Mouse (Mus musculus) midbrain, embryonic 16.5 days (tissue): Measurements from ENCODE around the gene Otulinl. TPM values are rescaled to one million over a fixed set of nuclear protein-coding genes. Genes with fewer than 3 reads are reported as not detected.

Experiments used
- ATAC-seq: fragments of 200-750 bp; cut with Nextera tagmentation; 2 replicates; pipeline ENCODE4 v1.8.0; 2017; ENCODE audit warnings: moderate TSS enrichment
- H3K27ac ChIP-seq: fragments of 300-500 bp; sonication (generic); 2 replicates; pipeline ENCODE4 v1.5.1; 2014; ENCODE audit warnings: mild to moderate bottlenecking, low read length, mixed read lengths
- H3K27me3 ChIP-seq: fragments of 300-500 bp; sonication (generic); 2 replicates; pipeline ENCODE4 v1.6.1; 2014; ENCODE audit warnings: low read depth, low read length, mixed read lengths; ENCODE audit not compliant: control insufficient read depth, insufficient read depth
- H3K36me3 ChIP-seq: fragments of 300-500 bp; sonication (generic); 2 replicates; pipeline ENCODE4 v1.6.1; 2014; ENCODE audit warnings: mild to moderate bottlenecking, low read length, moderate library complexity, mixed read lengths; ENCODE audit not compliant: control insufficient read depth, insufficient read depth
- H3K4me1 ChIP-seq: fragments of 300-500 bp; sonication (generic); 2 replicates; pipeline ENCODE4 v1.6.1; 2014; ENCODE audit warnings: mild to moderate bottlenecking, low read length, mixed read lengths; ENCODE audit not compliant: control insufficient read depth, insufficient read depth
- H3K4me2 ChIP-seq: fragments of 300-500 bp; sonication (generic); 2 replicates; pipeline ENCODE4 v1.6.1; 2014; ENCODE audit warnings: mild to moderate bottlenecking, low read length, mixed read lengths
- H3K4me3 ChIP-seq: fragments of 300-500 bp; sonication (generic); 2 replicates; pipeline ENCODE4 v1.5.1; 2014; ENCODE audit warnings: low read depth, mild to moderate bottlenecking, low read length, moderate library complexity, mixed read lengths
- H3K9ac ChIP-seq: fragments of 300-500 bp; sonication (generic); 2 replicates; pipeline ENCODE4 v1.6.1; 2014; ENCODE audit warnings: low read depth, low read length, mixed read lengths
- H3K9me3 ChIP-seq: fragments of 300-500 bp; sonication (generic); replicated peaks from 2 replicates; pipeline ENCODE4 v1.6.1; 2014; ENCODE audit warnings: mild to moderate bottlenecking, low read length, mixed read lengths; ENCODE audit not compliant: control insufficient read depth, poor library complexity, severe bottlenecking
- WGBS: fragments of 180-500 bp; shearing (Covaris S2); extraction: QIAGEN DNeasy Blood & Tissue Kit; methylation state at CpG from one replicate; pipeline ENCODE4 v1.1.7; 2014; 5-methylcytosine and 5-hydroxymethylcytosine counted together
- polyA plus RNA-seq: library from polyadenylated mRNA; unstranded; fragments of >200 nt; fragmentation: Nextera tagmentation; extraction: Ambion mirVana; gene quantifications from 2 replicates; pipeline ENCODE4 v1.2.1, GENCODE M21; 2015

Gene Otulinl
- polyA plus RNA-seq, 1 experiment from 2014 or later: 14.6 TPM

GRCm38 (mm10) chr15:27688041-27688651 is 6.8 kb upstream of the Otulinl start:
- ATAC-seq: no peak
- WGBS: 83% methylated on average over 9 of the region's 9 CpGs

GRCm38 (mm10) chr15:27684813-27685212 is 3.4 kb upstream of the Otulinl start:
- 88% methylated on average over 7 of the region's 7 CpGs for WGBS
- no peak for ATAC-seq

More at GRCm38 (mm10) chr15:27688041-27688651, 6.8 kb upstream of the Otulinl start:
- Histone ChIP-seq H3K36me3 (no peaks in the 10 kb centered on the region), H3K27ac (no peak overlapping the region), H3K4me3 (no peak overlapping the region), H3K9ac (no peak overlapping the region), H3K4me2 (no peak overlapping the region), H3K9me3 (no peaks in the 10 kb centered on the region), H3K27me3 (no peaks in the 10 kb centered on the region), H3K4me1 (no peaks in the 10 kb centered on the region)

GRCm38 (mm10) chr15:27683206-27683605 is 1.8 kb upstream of the Otulinl start:
- Histone ChIP-seq H3K9me3 (no peaks in the 10 kb centered on the region), H3K4me3 (no peak overlapping the region), H3K4me2 (no peak overlapping the region), H3K36me3 (no peaks in the 10 kb centered on the region), H3K27me3 (no peaks in the 10 kb centered on the region), H3K4me1 (0 out of 2 replicates have a peak, but pooled peaks cover 2% of the 10 kb centered on the region), H3K27ac (no peak overlapping the region), H3K9ac (no peak overlapping the region)
- no peak for ATAC-seq
- WGBS: 95% methylated on average over 1 of the region's 1 CpGs

More at GRCm38 (mm10) chr15:27684813-27685212, 3.4 kb upstream of the Otulinl start:
- no peaks in the 10 kb centered on the region for H3K9me3 ChIP-seq
- H3K27me3 ChIP-seq: no peaks in the 10 kb centered on the region
- H3K36me3 ChIP-seq: no peaks in the 10 kb centered on the region
- 0 out of 2 replicates have a peak, but pooled peaks cover 2% of the 10 kb centered on the region for H3K4me1 ChIP-seq
- H3K4me2 ChIP-seq: no peak overlapping the region
- H3K9ac ChIP-seq: no peak overlapping the region
- no peak overlapping the region for H3K27ac ChIP-seq
- H3K4me3 ChIP-seq: no peak overlapping the region

GRCm38 (mm10) chr15:27682619-27683018 is 1.2 kb upstream of the Otulinl start:
- Histone ChIP-seq H3K4me3 (no peak overlapping the region), H3K4me2 (no peak overlapping the region), H3K9ac (no peak overlapping the region), H3K36me3 (no peaks in the 10 kb centered on the region), H3K27me3 (no peaks in the 10 kb centered on the region), H3K4me1 (0 out of 2 replicates have a peak, but pooled peaks cover 2% of the 10 kb centered on the region), H3K9me3 (no peaks in the 10 kb centered on the region), H3K27ac (no peak overlapping the region)
- WGBS: 13% methylated on average over 9 of the region's 9 CpGs
- ATAC-seq: no peak

GRCm38 (mm10) chr15:27680997-27681396 is 382 bp downstream of the Otulinl start:
- Histone ChIP-seq H3K4me3 (peak overlapping the region; percentile 60), H3K27me3 (no peaks in the 10 kb centered on the region), H3K27ac (peak overlapping the region; percentile 39), H3K9me3 (no peaks in the 10 kb centered on the region), H3K36me3 (no peaks in the 10 kb centered on the region), H3K4me1 (peaks cover 9% of the 10 kb centered on the region; the same call in 1 of the 2 replicates), H3K4me2 (peak overlapping the region; percentile 69), H3K9ac (peak overlapping the region; percentile 77)
- WGBS: 3% methylated on average over 28 of the region's 28 CpGs
- ATAC-seq: no peak; the same call in 1 of the 2 replicates

- Histone ChIP-seq H3K4me1 (peaks cover 9% of the 10 kb centered on the region; the same call in 1 of the 2 replicates), H3K4me3 (no peak overlapping the region), H3K9ac (no peak overlapping the region), H3K27ac (no peak overlapping the region), H3K9me3 (no peaks in the 10 kb centered on the region), H3K27me3 (no peaks in the 10 kb centered on the region), H3K36me3 (no peaks in the 10 kb centered on the region), H3K4me2 (no peak overlapping the region)
- no peak for ATAC-seq
- 84% methylated on average over 9 of the region's 9 CpGs for WGBS
Measured at GRCm38 (mm10) chr15:27678511-27678910, 2.9 kb downstream of the Otulinl start.

- Histone ChIP-seq H3K4me2 (no peak overlapping the region), H3K9me3 (no peaks in the 10 kb centered on the region), H3K4me1 (peaks cover 9% of the 10 kb centered on the region; the same call in 1 of the 2 replicates)
Measured at GRCm38 (mm10) chr15:27677801-27678200, 3.6 kb downstream of the Otulinl start.

GRCm38 (mm10) chr15:27676211-27676610 is 5.2 kb downstream of the Otulinl start:
- ATAC-seq: no peak; the same call in 1 of the 2 replicates
- H3K4me2 ChIP-seq: no peak overlapping the region

More at GRCm38 (mm10) chr15:27677801-27678200, 3.6 kb downstream of the Otulinl start:
- whole genome bisulfite sequencing: 88% methylated on average over 6 of the region's 6 CpGs
- Histone ChIP-seq H3K27ac (no peak overlapping the region), H3K27me3 (no peaks in the 10 kb centered on the region), H3K4me3 (no peak overlapping the region), H3K36me3 (no peaks in the 10 kb centered on the region), H3K9ac (no peak overlapping the region)
- no peak for ATAC-seq

GRCm38 (mm10) chr15:27675122-27675521 is 6.3 kb downstream of the Otulinl start:
- H3K27ac ChIP-seq: no peak overlapping the region
- H3K4me2 ChIP-seq: no peak overlapping the region
- no peaks in the 10 kb centered on the region for H3K36me3 ChIP-seq
- no peak for ATAC-seq
- no peak overlapping the region for H3K4me3 ChIP-seq
- no peaks in the 10 kb centered on the region for H3K9me3 ChIP-seq
- peaks cover 9% of the 10 kb centered on the region for H3K4me1 ChIP-seq
- no peaks in the 10 kb centered on the region for H3K27me3 ChIP-seq
- H3K9ac ChIP-seq: no peak overlapping the region
- WGBS: 95% methylated on average over 7 of the region's 7 CpGs

More at GRCm38 (mm10) chr15:27676211-27676610, 5.2 kb downstream of the Otulinl start:
- no peak overlapping the region for H3K4me3 ChIP-seq
- H3K36me3 ChIP-seq: no peaks in the 10 kb centered on the region
- no peaks in the 10 kb centered on the region for H3K9me3 ChIP-seq
- WGBS: 49% methylated on average over 9 of the region's 9 CpGs
- H3K27me3 ChIP-seq: no peaks in the 10 kb centered on the region
- H3K9ac ChIP-seq: no peak overlapping the region
- H3K27ac ChIP-seq: no peak overlapping the region
- H3K4me1 ChIP-seq: peaks cover 12% of the 10 kb centered on the region
